Mouse (Mus musculus) hindlimb bud, embryonic 11.5 days (tissue): ENCODE results near the gene Mup16.
"Not testable (repeated sequence)": the region's sequence is repeated elsewhere in the genome, so short reads cannot be mapped to it uniquely, and the experiment has no call there.

ENCODE experiments used
- DNase-seq: peaks from one replicate; pipeline ENCODE4 v3.0.0-alpha.2; 2012; ENCODE audit warnings: low read depth, low spot score; ENCODE audit errors: extremely low spot score

Mup16 gene

DNA sequence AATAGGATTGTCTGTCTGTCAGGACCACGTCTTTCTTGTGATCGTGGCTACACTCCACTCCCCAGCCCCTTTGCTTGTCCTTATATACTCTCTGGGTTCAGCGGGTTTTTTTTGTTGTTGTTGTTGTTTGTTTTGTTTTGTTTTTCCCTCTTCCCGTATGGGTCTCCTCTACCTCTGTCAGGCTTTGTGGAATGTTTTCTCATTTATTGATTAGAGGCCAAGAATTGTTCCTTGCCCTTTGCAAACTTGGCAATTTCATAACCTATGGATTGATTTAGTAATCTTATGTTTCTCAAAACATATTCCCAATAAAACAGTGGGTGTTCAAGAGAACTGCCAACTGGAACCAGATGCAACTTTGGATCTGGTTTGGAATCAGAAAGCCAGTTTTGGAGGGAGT, at the start of gene Mup16:
Mup16 (minus strand) TSS at position 101 of the 400 bp plus-strand sequence.
- DNase-seq: not testable (repeated sequence)

DNA sequence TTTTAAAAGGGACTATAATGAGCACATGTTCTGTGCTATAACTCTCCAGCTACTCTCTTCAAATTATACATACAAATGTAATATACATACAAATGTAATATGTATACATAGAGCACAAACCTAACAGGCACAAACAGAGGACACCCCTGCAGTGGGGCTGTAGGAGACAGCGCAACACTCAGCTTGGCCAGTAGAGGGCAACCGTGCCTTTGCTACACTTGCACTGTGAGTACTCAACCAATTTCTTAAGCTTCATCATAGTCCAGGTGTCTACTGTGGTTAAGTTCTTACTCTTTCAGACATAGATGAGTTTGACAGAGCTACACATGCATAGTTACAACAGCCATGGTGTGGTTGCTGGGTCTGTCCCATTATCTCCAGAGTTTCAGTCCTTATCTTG, 36.6 kb upstream of the Mup16 start:
- DNase-seq: not testable (repeated sequence)
